Mouse (Mus musculus): ENCODE results near the gene Slmap. TPM values are rescaled to one million over a fixed set of nuclear protein-coding genes. Genes with fewer than 3 reads are reported as not detected.
A peak's percentile ranks its signal among the peaks of the same experiment; 100 is the strongest.

The Slmap gene
- polyA plus RNA-seq, 1 experiment from 2014 or later, result 12.6 TPM

GRCm38 (mm10) chr14:26552853-26553252 is 18.1 kb upstream of the Slmap start:
- Histone ChIP-seq H3K9me3 (no peaks in the 10 kb centered on the region), H3K9ac (no peak overlapping the region), H3K4me2 (no peak overlapping the region), H3K4me1 (no peaks in the 10 kb centered on the region), H3K27ac (no peak overlapping the region), H3K4me3 (no peak overlapping the region), H3K36me3 (replicated peaks) (no peaks in the 10 kb centered on the region), H3K27me3 (replicated peaks) (no peaks in the 10 kb centered on the region)
- 79% methylated on average over 3 of the region's 3 CpGs for WGBS
- no peak for ATAC-seq (replicated peaks)

GRCm38 (mm10) chr14:26552441-26552840 is 17.7 kb upstream of the Slmap start:
- H3K9ac ChIP-seq, result no peak overlapping the region

GRCm38 (mm10) chr14:26550712-26551111 is 16.0 kb upstream of the Slmap start:
- Histone ChIP-seq H3K9ac (no peak overlapping the region), H3K9me3 (no peaks in the 10 kb centered on the region), H3K4me1 (no peaks in the 10 kb centered on the region), H3K27me3 (replicated peaks) (no peaks in the 10 kb centered on the region), H3K27ac (no peak overlapping the region), H3K4me2 (no peak overlapping the region), H3K36me3 (replicated peaks) (no peaks in the 10 kb centered on the region), H3K4me3 (no peak overlapping the region)
- ATAC-seq (replicated peaks), result no peak
- 96% methylated on average over 8 of the region's 8 CpGs for WGBS

More at GRCm38 (mm10) chr14:26552441-26552840, 17.7 kb upstream of the Slmap start:
- H3K4me3 ChIP-seq, result no peak overlapping the region
- no peaks in the 10 kb centered on the region for H3K27me3 ChIP-seq (replicated peaks)
- H3K9me3 ChIP-seq, result no peaks in the 10 kb centered on the region
- H3K36me3 ChIP-seq (replicated peaks), result no peaks in the 10 kb centered on the region
- H3K4me2 ChIP-seq, result no peak overlapping the region
- no peaks in the 10 kb centered on the region for H3K4me1 ChIP-seq
- no peak overlapping the region for H3K27ac ChIP-seq
- WGBS, result 79% methylated on average over 2 of the region's 2 CpGs
- no peak for ATAC-seq (replicated peaks)

GRCm38 (mm10) chr14:26547516-26548488 is 13.1 kb upstream of the Slmap start:
- Histone ChIP-seq H3K9me3 (no peaks in the 10 kb centered on the region), H3K36me3 (replicated peaks) (no peaks in the 10 kb centered on the region), H3K27ac (no peak overlapping the region), H3K4me1 (no peaks in the 10 kb centered on the region), H3K4me2 (no peak overlapping the region), H3K4me3 (no peak overlapping the region), H3K27me3 (replicated peaks) (no peaks in the 10 kb centered on the region), H3K9ac (no peak overlapping the region)
- WGBS, result 84% methylated on average over 10 of the region's 10 CpGs
- ATAC-seq (replicated peaks), result no peak

- Histone ChIP-seq H3K4me2 (no peak overlapping the region), H3K9me3 (no peaks in the 10 kb centered on the region), H3K4me1 (no peaks in the 10 kb centered on the region), H3K9ac (no peak overlapping the region), H3K27me3 (replicated peaks) (no peaks in the 10 kb centered on the region), H3K27ac (no peak overlapping the region), H3K36me3 (replicated peaks) (no peaks in the 10 kb centered on the region), H3K4me3 (no peak overlapping the region)
- WGBS, result 96% methylated on average over 1 of the region's 1 CpGs
- no peak for ATAC-seq (replicated peaks)
Measured at GRCm38 (mm10) chr14:26542136-26542535, 7.4 kb upstream of the Slmap start.

- ATAC-seq (replicated peaks), result no peak
- no peak overlapping the region for H3K4me2 ChIP-seq
- WGBS, result 74% methylated on average over 1 of the region's 1 CpGs
- no peaks in the 10 kb centered on the region for H3K36me3 ChIP-seq (replicated peaks)
- H3K4me1 ChIP-seq, result no peaks in the 10 kb centered on the region
- no peak overlapping the region for H3K27ac ChIP-seq
- no peaks in the 10 kb centered on the region for H3K9me3 ChIP-seq
- no peak overlapping the region for H3K9ac ChIP-seq
- no peak overlapping the region for H3K4me3 ChIP-seq
- H3K27me3 ChIP-seq (replicated peaks), result no peaks in the 10 kb centered on the region
Measured at GRCm38 (mm10) chr14:26540577-26540976, 5.8 kb upstream of the Slmap start.

- no peak overlapping the region for H3K4me3 ChIP-seq
- H3K4me2 ChIP-seq, result no peak overlapping the region
- no peaks in the 10 kb centered on the region for H3K9me3 ChIP-seq
- no peaks in the 10 kb centered on the region for H3K4me1 ChIP-seq
- H3K27me3 ChIP-seq (replicated peaks), result no peaks in the 10 kb centered on the region
- H3K9ac ChIP-seq, result no peak overlapping the region
- no peaks in the 10 kb centered on the region for H3K36me3 ChIP-seq (replicated peaks)
- no peak overlapping the region for H3K27ac ChIP-seq
- 89% methylated on average over 4 of the region's 4 CpGs for WGBS
- no peak for ATAC-seq (replicated peaks)
Measured at GRCm38 (mm10) chr14:26539241-26539640, 4.5 kb upstream of the Slmap start.

- H3K27me3 ChIP-seq (replicated peaks), result no peaks in the 10 kb centered on the region
- peak overlapping the region; percentile 87 for H3K4me2 ChIP-seq
- peaks cover 37% of the 10 kb centered on the region for H3K4me1 ChIP-seq
- peak overlapping the region; percentile 93 for H3K9ac ChIP-seq
- peak overlapping the region; percentile 97 for H3K4me3 ChIP-seq
- no peaks in the 10 kb centered on the region for H3K36me3 ChIP-seq (replicated peaks)
- no peaks in the 10 kb centered on the region for H3K9me3 ChIP-seq
- peak overlapping the region; percentile 87 for H3K27ac ChIP-seq
- under 1% methylated on average over 77 of the region's 92 CpGs for whole genome bisulfite sequencing
- ATAC-seq (replicated peaks), result peak; percentile 88
Measured at GRCm38 (mm10) chr14:26533821-26534756, 642 bp downstream of the Slmap start.

GRCm38 (mm10) chr14:26533267-26533666 is 1.5 kb downstream of the Slmap start:
- Histone ChIP-seq H3K9ac (peak overlapping the region; percentile 93; the same call in 1 of the 2 replicates), H3K36me3 (replicated peaks) (no peaks in the 10 kb centered on the region), H3K27ac (no peak overlapping the region), H3K4me2 (peak overlapping the region; percentile 87), H3K27me3 (replicated peaks) (no peaks in the 10 kb centered on the region), H3K4me1 (peaks cover 40% of the 10 kb centered on the region), H3K4me3 (peak overlapping the region; percentile 97), H3K9me3 (no peaks in the 10 kb centered on the region)
- ATAC-seq (replicated peaks), result no peak
- WGBS, result 20% methylated on average over 19 of the region's 19 CpGs

GRCm38 (mm10) chr14:26532752-26533151 is 2.0 kb downstream of the Slmap start:
- H3K4me1 ChIP-seq, result peaks cover 40% of the 10 kb centered on the region
- H3K27me3 ChIP-seq (replicated peaks), result no peaks in the 10 kb centered on the region
- no peak overlapping the region for H3K27ac ChIP-seq
- 64% methylated on average over 9 of the region's 9 CpGs for WGBS
- H3K9ac ChIP-seq, result 0 out of 2 replicates have a peak overlapping the region, but pooled peaks have one; percentile 93
- ATAC-seq (replicated peaks), result no peak
- H3K4me3 ChIP-seq, result peak overlapping the region; percentile 97
- H3K9me3 ChIP-seq, result no peaks in the 10 kb centered on the region
- H3K4me2 ChIP-seq, result peak overlapping the region; percentile 87
- no peaks in the 10 kb centered on the region for H3K36me3 ChIP-seq (replicated peaks)

- Histone ChIP-seq H3K9ac (no peak overlapping the region), H3K4me3 (no peak overlapping the region), H3K9me3 (no peaks in the 10 kb centered on the region), H3K36me3 (replicated peaks) (no peaks in the 10 kb centered on the region), H3K4me2 (no peak overlapping the region), H3K27ac (no peak overlapping the region), H3K4me1 (peaks cover 40% of the 10 kb centered on the region), H3K27me3 (replicated peaks) (no peaks in the 10 kb centered on the region)
- no peak for ATAC-seq (replicated peaks)
- WGBS, result 84% methylated on average over 10 of the region's 10 CpGs
Measured at GRCm38 (mm10) chr14:26531410-26532313, 3.1 kb downstream of the Slmap start.
